Mouse (Mus musculus): Measurements from ENCODE around the gene Ctnna2.

Ctnna2 gene

DNA sequence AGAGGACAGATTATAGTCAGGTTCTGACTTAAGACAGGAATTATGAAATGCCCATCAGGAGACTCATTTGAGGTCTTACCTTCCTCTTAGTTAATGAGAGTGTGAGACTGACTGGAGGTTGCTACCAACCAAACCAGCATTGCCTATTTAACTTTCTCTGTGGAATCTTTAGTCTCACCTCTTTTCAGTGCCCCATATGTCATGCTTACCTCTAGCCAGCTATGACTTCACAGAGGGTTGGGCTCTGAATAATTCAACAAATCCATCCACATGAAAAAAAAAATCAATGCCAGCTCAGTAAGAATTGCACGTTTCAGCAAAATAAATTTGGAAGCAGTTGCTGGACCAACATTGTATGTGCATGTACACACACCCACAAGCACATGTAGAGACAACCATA lies 562.5 kb downstream of the Ctnna2 start:
- DNase-seq: no peak

GRCm38 (mm10) chr6:77413530-77413929 lies 566.0 kb downstream of the Ctnna2 start:
- DNase-seq: no peak

- no peak for DNase-seq
Measured at GRCm38 (mm10) chr6:77408481-77408880, 571.0 kb downstream of the Ctnna2 start.

GRCm38 (mm10) chr6:77400751-77401150 lies 578.7 kb downstream of the Ctnna2 start:
- DNase-seq: no peak

DNA sequence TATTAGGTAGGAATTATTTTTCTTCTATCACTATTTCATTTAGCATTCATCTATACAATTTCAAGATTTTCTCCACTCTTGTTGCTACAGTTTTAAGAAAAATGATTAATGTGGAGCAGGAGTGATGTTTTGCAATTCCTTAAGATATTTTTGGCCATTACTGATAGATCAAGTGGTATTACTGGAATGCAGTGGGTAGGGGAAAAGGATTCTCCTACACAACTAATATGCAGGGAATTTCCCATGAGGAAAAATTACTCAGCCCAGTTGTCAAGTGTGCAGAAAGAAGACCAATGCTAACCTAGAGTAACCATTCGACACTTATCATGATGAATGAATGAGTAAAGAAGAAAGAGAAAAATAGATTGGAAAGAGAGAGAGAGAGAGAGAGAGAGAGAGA lies 587.8 kb downstream of the Ctnna2 start:
- DNase-seq: no peak

GRCm38 (mm10) chr6:77381309-77381708 lies 598.2 kb downstream of the Ctnna2 start:
- no peak for DNase-seq

DNA sequence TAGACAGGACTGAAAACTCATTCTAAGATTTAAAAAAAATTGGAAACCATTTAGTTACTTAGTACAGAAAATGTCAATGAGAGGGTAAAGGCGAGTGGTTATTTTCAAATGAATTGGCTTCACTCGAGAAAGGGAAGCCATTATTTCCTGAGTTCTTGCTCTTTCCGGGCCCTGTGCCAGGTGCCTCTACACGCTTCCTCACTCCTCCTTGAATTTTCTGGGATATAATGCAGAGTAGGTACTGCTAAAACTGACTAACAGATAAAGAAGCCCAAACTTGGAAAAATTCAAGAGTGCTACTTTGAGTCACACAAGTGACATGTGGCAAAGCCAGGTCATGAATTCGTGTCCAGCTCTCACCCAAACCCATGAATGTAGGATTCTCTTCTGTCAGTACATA lies 606.4 kb downstream of the Ctnna2 start:
- no peak for DNase-seq

DNA sequence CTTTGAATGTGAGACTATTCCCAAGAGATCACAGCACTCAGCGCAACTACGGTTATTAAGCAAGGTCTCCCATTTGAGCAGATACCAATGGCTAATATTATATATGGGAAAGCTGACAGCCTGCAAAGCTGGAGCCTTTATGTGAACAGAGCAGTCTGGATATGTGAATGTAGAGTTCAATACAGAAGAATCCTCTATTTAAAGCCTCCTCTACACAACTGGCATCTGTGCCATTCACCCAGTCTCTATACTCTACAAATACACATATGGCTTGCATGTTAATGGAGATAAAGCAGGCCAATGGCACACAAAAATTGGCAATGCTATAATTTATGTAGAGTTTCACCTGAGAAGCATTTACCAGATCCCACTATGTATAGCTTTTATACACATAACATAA lies 608.4 kb downstream of the Ctnna2 start:
- no peak for DNase-seq

DNA sequence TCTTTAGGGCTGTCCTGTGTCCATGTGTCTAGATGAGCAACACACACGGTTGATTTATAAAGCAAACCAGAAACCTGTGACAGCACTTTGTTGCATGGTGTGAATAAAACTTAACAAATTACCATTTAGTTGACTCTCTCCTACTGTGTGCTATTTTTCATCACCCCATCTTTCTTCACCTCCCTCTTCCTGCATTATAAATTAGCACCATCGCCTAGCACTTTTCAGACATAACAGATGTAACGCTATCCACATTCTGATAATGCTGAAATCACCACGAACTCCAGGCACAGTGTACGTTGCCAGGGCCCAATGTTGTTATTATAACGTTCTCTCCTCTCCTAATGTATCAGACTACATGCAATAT lies 621.0 kb downstream of the Ctnna2 start:
- DNase-seq: no peak

- no peak for DNase-seq
Measured at GRCm38 (mm10) chr6:77357748-77358470, 621.6 kb downstream of the Ctnna2 start.

- no peak for DNase-seq
Measured at GRCm38 (mm10) chr6:77354826-77355225, 624.7 kb downstream of the Ctnna2 start.

DNA sequence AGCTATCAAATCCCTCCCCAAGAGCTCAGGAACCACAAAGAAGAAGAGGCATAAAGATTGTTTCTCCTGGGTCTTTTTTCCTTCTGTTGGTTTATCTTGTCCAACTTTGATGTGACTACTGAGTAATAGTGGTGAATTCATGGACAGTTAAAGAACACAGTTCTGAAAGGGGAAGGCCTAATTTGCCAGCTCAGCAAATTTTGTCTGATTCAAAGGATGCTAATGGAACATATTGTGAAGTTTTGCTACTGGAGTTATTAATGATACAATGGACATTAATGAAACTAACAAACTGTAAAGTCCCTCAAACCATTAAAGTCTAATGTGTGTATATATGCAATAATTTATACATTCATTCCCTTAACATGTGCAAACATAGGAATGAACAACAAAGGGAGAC lies 635.7 kb downstream of the Ctnna2 start:
- no peak for DNase-seq

GRCm38 (mm10) chr6:77335537-77335936 lies 644.0 kb downstream of the Ctnna2 start:
- no peak for DNase-seq

DNA sequence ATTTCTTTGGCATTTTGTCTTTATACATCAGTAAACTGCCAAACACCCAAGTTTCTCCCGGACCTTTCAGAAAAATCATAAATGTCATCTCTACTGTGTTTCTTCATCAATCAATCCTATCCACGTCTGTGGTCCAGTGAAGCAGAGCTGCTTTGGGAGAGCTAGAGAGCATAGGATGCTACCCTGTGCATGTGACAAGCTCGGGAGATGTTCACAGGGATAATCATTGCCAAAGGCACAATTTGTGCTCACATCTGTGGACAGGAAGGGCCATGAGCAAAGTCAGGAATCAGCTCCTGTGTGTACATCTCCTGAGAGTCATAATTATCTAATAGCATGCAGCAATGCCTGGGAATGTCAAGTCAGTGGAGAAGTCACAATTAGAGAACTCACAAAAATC lies 654.8 kb downstream of the Ctnna2 start:
- DNase-seq: no peak

GRCm38 (mm10) chr6:77324327-77324726 lies 655.2 kb downstream of the Ctnna2 start:
- no peak for DNase-seq

- DNase-seq: no peak
Measured at GRCm38 (mm10) chr6:77306796-77307195, 672.7 kb downstream of the Ctnna2 start.

DNA sequence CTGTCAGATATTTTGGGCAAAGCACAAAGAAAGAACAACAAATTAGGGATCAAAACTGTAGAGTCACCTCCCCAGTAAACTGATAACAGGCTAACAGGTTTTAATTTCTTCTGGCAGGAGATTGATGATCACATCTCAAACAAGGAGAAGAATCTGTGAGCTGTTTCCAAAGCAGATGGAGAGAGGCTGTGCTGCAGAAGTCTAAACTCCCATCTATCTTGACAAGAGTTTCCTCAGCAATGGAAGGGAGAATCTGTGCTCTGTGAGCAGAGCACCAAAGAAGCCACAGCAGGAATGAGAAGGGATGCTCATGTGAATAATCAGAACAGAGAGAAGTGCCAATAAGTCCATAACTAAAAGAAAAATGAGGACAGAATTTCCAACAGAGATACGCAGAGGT lies 678.2 kb downstream of the Ctnna2 start:
- no peak for DNase-seq

- no peak for DNase-seq
Measured at GRCm38 (mm10) chr6:77291415-77291814, 688.1 kb downstream of the Ctnna2 start.

- DNase-seq: no peak
Measured at GRCm38 (mm10) chr6:77288402-77288801, 691.1 kb downstream of the Ctnna2 start.

DNA sequence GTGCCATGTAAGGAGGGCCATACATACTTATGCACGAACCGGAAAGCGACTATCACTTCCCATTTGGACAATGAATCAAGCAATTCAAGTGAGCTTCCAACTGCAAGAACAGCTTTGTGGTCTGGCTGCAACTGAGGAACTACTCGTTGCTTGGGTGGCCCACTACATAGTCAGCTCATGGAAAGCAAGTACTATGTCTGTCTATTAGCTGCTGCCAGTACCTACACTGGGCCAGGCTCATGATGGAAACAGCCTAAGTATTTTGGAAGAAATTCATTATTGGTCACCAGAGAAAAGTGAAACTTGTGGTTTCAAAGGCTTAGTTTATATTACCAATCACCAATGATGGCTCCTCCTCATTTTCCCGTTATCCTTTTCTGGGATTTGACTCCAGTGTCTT lies 693.2 kb downstream of the Ctnna2 start:
- no peak for DNase-seq

- DNase-seq: no peak
Measured at GRCm38 (mm10) chr6:77278794-77279193, 700.7 kb downstream of the Ctnna2 start.

- DNase-seq: no peak
Measured at GRCm38 (mm10) chr6:77265163-77265562, 714.3 kb downstream of the Ctnna2 start.

GRCm38 (mm10) chr6:77257358-77258105 lies 722.0 kb downstream of the Ctnna2 start:
- DNase-seq: no peak

DNA sequence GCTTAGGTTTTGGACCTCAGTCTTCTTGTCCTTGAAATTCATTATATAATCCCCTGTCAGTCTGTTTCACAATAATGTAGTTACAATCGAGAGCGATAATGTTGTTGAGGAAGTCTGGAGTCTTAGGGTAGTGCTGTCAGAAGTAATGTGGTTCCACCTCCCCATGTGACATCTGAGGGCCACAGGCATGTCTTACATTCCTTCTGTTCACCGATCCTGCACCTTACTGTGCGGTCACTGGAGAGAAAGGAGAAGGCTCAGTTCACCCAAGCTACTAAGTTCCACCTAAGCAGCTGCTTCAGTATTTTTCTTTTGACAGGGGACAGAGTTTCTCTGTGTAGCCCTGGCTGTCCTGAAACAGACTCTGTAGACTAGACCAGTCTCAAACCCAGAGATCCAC lies 723.2 kb downstream of the Ctnna2 start:
- DNase-seq: no peak

GRCm38 (mm10) chr6:77253480-77253879 lies 726.0 kb downstream of the Ctnna2 start:
- DNase-seq: no peak
